Mouse (Mus musculus) cerebellum, postnatal 14 days (tissue): Measurements from ENCODE around the gene BC034090.

ENCODE experiments used
- DNase-seq, 2 experiments: peaks; one replicate each; pipeline ENCODE4 v3.0.0; 2021; ENCODE audit warnings: mixed read lengths in 2 of 2

BC034090 gene

GRCm38 (mm10) chr1:155215066-155215764, 29.0 kb downstream of the BC034090 start:
- DNase-seq: peak in 1 of 2 experiments; percentile 29

DNA sequence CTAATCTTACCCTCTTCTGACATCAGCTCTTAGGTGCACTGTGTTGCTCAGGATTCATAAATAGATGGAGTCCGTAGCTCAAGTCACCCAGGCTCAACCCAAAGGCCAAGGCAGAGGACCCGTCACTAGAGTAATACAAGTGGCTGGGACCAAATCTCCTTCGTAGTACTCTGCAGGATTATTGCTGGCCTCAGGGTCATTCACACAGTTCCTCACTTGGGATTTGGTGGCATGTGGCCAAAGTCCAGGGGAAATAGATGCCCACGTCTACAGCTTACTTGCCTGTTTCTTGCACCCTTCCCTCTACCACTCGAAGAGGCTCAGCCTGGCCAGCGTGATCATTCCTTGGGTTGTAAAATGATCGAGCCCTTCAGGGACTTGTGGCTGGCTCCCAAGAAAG, 30.3 kb downstream of the BC034090 start:
- DNase-seq: peak in 1 of 2 experiments; percentile 33

DNA sequence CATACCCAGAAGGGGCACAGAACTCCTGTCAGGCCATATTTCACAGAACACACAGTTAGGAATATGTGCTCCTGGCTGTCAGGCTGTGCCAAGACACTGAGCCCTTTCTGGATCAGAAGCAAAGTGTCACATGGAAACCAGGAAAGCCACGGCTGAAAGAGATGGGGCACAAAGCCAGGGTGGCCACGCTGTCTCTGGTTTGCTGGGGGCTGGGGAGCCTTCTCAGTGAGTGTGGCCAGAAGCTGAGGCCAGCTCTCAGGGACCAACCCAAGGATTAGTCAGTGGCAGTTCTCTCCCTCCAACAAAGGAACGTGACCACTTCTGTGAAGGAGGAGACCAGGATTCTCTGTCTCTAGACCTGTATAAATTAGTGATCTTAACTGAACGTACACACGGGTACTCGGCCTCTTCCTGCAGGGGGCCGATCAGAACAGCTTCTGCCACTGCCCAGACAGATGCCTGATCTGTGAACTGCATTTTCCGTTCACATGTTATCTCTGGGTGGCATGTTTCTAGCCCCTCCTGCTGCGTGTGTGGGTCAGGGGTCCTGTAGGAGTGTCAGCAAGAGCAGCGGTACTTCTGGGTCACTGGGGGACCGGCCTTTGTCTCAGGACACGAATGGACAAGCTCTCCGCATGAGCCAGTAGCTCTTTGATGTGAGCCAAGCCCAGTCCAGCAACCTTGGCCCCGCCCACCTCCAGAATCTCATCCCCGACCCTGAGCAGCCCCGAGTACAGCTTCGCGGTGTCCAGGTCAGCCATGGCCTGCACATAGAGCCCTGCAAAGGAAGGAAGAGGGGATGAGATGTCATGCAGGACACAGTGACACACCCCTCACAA, 31.1 kb downstream of the BC034090 start:
- DNase-seq: peak; percentile 79 to 81

DNA sequence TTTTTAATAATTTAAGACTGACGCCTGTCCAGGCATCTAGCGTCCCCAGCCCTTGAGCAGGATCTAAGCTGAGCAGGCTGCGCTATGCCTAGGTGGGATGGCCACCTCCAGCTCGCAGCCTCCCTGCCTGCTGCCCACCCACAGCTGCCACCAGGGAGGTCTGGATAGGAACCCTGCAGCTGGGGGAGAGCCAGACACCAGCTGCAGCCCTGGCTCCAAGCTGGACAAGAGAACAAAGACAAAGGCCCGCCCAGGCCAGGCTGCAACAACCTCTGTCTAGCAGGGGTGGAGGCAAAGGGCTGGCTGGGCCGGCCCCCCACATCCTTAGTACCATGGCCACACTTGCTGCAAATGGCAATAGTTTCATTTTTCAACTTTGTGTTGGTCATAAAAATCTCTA, 31.8 kb downstream of the BC034090 start:
- peak in 1 of 2 experiments; percentile 48 for DNase-seq

- DNase-seq: peak in 1 of 2 experiments; percentile 32
Observed at GRCm38 (mm10) chr1:155212081-155212480, 32.2 kb downstream of the BC034090 start.

DNA sequence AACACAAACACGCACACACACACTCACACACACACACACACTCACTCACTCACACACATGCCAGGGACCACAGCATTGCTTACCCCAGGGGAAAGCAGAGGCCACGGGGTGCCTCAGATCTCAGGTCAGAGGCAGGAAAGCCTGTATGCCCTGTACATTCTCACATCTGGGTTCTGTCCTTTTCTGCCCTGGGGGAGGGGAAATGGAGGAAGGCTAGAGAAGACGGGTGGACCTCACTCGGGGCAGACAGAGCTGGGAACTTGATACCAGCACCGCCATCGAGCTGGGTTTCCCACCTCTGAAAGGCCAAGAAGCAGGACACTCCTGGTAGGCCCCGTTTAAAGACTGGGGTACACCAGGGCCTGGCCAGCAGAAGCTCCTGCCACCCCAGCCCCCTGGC, 33.2 kb downstream of the BC034090 start:
- peak in 1 of 2 experiments; percentile 22 for DNase-seq

DNA sequence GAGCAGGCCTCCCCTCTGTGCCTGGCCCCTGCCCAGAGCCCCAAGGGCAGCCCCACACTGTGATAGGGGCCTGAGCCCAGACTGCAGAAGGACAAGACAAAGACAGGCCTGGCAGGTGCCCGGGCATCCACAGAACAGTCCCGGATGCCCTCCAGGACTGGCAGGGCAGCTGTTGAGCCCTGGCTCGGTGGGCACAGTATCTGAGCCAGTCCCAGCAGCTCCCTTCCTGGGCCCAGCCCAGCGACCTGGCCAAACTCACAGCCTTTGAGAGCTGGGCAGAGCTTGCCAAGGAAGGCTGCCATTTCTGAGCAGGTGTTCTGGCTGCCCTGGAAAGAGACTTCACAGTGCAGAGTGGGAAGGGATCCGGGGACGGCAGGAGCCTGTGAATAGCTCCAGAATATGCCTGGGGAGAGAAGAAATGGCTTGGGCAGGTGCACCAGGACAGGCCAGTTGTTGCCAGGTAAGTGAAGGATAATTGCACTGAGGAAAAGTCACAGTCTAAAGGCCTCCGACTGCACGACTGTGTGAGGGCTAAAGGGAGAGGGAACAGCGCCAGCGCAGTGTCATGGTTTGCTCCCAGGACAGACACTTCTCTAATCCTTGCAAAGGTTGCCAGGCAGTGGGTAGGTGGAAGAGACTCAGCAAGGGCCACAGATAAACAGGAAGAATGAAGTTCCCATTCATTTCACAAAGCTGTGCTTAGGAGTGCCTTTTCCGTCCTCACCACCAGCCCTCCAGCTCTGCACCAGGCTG, 34.1 kb downstream of the BC034090 start:
- peak; percentile 88 to 89 for DNase-seq

GRCm38 (mm10) chr1:155207859-155208258, 36.4 kb downstream of the BC034090 start:
- peak in 1 of 2 experiments; percentile 44 for DNase-seq

- peak; percentile 63 to 66 for DNase-seq
Observed at GRCm38 (mm10) chr1:155205822-155206660, 38.2 kb downstream of the BC034090 start.

- peak; percentile 30 to 35 for DNase-seq
Observed at GRCm38 (mm10) chr1:155205311-155205710, 38.9 kb downstream of the BC034090 start.

- DNase-seq: peak; percentile 82 to 88
Observed at GRCm38 (mm10) chr1:155204560-155205162, 39.6 kb downstream of the BC034090 start.

DNA sequence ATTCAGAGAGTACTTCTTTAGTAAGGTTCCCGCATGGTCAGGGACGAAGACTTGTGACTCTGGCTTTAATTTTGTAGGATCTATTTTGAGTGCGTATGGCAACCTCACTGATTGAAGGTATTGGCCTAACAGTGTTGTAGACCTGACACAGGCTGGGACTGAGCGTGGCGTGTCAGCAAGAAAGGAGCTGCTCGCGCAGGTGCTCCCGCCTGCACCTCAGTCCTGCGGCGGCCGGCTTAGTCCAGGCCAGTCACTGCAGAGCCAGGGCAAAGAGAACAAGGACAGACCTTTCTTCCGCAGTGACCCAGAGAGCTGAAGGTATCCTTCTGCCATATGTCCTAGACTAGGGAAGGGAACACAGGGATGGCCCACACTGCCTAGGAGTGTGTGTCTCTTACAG, 40.3 kb downstream of the BC034090 start:
- DNase-seq: peak; percentile 26 to 46

DNA sequence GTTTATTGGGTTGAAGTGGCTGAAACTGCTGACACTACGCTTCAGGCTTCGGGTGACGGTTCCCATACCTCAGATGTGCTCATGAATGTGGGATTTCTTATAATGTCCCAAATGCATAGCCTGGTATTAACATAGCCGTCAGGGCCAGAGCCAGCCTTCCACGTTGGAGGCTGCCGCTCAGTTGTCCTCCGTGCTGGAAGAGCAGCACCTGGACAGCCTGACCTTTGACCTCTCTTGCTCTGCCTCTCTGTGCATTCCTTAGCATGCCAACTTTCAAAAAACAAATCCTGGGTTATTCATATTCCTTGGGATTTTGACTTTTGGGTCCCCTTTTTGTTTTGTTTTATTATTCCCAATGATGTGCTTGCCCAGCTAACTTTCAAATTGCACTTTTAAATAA, 41.1 kb downstream of the BC034090 start:
- no peak for DNase-seq

DNA sequence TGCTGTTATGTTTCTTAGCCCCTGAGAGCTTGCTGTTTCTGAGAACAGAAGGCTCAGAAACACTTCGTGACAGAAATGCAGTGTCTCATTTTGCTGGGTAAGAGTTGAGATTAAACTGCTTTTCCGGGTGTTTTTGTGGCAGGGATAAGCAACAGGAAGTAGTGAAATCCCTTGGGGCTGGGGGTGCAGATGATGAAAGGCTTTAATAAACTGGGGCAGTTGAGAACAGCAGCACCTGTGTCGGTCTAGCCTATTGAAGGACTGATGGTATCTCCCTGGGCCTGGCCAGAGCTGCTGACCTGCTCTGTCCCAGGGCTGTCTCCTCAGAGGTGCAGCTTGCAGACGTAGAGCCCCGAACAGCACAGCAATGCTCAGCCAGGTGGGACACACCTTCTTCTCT, 41.8 kb downstream of the BC034090 start:
- DNase-seq: no peak

- DNase-seq: no peak
Observed at GRCm38 (mm10) chr1:155201914-155202313, 42.3 kb downstream of the BC034090 start.

DNA sequence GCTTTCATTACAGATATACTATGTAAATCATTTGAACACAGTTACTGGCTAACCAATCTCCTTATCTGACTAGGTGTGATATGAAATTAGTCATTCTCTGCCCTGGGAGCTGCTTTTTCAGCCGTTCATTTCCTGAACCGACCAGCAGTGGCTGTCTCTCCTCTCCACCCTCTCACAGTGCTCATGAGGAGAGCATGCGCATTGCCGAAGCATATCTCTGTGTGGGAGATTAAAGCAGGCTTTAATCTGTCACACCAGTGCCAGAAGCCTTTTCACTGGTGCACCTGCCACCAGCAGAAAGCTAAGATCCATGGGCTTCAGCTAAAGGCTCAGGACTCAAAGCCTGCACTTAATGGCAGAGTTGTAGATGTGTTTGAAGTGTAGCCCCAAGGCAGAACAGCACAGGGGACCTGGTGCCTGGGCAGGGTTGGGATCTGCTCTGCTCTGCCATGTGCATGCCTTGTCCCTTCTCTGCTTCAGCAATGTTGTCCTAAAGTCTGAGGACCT, 42.8 kb downstream of the BC034090 start:
- DNase-seq: peak in 1 of 2 experiments; percentile 46

- no peak for DNase-seq
Observed at GRCm38 (mm10) chr1:155200967-155201366, 43.3 kb downstream of the BC034090 start.

- DNase-seq: no peak
Observed at GRCm38 (mm10) chr1:155199522-155199921, 44.7 kb downstream of the BC034090 start.

DNA sequence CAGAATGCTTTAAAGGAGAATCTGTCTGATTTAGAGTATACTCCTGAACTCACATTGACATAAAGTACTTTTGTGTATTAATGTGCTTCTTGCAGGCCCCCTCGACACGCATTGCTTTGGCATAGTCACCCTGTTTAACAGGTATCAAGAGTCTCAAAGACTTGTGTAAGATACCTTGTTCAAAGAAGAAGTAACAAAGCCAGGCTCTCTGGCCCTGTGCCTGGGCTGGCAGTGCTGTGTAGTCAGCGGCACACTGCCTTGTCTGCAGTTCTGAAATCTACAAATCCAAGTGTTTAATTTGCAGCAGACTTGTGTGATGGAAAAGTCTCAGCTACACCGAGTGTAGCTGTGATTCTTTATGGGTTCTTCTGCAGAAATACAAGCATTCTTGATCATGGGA, 47.6 kb downstream of the BC034090 start:
- DNase-seq: peak; percentile 51 to 55

DNA sequence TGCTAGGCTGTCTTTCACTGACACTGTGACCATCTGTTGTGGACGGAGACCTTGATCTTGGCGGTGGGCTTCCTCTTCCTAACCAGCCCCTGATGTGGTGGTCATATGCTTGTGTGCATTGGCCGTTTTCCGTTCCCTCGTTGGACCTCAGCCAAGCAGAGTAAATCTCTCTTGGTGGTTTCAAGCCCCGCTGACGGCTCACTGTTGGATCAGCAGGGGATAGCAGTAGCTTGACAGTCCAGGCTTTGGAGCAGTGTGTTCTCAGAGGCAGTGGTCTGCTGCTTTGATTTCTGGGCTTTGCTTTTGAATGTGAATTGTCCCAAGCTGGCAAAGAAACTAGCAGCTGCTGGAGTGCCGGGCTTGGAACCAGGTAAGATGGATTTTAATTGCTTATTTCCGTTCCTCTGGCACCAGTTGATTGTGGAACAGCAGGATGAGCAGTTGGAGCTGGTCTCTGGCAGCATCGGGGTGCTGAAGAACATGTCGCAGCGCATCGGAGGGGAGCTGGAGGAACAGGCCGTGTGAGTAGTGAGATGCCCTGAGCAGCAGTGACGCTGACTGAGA, 51.4 kb downstream of the BC034090 start:
- peak; percentile 67 to 71 for DNase-seq

DNA sequence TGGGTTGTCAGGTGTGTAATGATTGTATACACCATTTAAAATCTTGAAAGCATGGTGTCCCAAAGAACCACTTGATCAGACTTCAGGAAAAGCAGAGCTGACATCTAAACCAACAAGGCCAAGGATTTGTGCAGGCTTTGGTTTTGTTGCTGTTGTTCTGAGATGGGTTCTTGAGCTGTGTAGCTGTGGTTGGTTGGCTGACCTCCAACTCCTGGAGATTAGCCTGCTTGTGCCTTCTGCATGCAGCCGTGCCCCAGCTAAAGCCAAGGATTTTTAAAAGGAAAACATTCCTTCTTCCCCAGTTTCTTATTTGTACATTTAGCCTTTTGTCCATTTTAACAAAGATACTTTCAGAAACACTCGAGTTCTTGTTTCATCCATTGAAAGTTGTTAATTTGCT, 52.6 kb downstream of the BC034090 start:
- peak; percentile 87 to 89 for DNase-seq
